Mouse (Mus musculus): Measurements from ENCODE around the gene Pamr1.

Pamr1 gene

DNA sequence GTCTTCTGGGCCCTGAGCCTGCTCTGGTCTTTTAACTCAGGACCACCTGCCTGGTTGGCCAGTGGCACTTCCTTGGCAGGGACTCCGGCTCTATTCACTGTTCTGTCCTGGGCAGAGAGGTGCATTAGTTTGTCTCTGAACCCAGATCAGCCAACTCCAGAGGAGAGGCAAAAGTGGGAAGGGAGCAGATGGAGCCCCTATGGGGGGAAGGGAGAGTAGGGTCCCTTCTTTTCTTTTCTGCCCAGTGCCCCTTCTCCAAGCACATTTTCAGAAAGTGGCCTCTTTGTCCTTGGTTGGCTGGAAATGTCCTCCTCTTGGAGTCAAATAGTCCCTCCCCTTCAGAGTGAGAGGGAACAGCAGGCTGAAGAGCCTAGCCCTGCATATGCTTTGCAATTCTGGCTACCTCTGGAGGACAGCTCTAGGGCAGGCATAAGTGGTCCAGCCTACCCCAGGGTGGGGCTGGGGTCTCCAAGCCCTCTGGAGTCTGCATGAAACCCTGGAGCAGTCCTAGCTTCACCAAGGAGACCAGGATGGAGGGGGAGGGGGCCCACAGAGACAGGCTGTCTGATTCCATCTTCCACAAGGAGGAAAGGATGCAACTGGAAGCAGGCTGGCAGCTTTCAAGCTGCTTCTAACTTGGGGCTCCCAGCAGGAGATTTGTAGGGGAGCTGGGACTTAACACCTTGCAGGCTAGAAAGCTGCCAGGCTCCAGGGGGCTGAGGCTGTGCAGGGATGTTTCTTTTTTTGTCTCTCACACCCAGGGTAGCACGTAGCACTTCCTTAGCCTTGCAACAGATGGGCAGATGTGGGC is 49.3 kb downstream of the Pamr1 start:
- DNase-seq (ENCODE audit: low spot score in 2 of 2): no peak

DNA sequence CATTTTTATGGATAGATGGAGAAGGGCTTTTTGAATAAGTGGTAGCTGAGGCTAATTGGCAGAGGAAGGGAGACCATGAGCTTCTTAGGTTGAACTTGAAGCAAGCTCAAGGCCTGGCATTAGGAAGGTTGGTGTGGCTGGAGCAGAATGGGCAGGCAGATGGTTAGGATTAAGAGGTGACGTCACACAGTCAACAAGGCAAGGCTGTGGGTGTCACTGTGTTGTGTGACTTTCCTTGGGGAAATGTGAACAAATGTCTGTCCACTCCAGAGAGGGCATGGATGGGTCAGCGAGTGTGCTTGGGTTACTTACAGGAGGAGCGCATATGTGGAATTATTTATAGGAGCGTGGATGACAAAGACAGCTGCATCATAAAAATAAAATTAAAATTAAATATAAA is 50.7 kb downstream of the Pamr1 start:
- no peak for DNase-seq (ENCODE audit: low spot score in 2 of 2)

DNA sequence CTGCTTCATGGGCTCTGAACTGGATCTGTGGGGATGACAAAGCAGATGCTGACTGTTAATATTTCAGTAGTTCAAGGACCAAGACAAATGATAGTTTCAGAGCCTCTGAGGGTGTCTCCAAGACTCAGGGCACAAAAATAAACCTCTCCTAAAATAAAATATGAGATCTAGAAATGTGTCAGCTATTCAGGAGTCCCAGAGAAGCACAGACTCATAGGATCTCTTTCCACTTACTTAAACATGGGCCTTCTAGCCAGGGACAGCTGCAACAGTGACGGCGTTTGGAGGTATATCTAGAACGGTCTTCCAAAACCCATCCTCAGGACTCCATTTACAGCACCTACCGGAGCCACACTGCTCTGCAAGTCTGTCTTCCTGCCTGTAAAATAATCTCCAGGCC is 60.7 kb downstream of the Pamr1 start:
- no peak for DNase-seq (ENCODE audit: low spot score in 2 of 2)

DNA sequence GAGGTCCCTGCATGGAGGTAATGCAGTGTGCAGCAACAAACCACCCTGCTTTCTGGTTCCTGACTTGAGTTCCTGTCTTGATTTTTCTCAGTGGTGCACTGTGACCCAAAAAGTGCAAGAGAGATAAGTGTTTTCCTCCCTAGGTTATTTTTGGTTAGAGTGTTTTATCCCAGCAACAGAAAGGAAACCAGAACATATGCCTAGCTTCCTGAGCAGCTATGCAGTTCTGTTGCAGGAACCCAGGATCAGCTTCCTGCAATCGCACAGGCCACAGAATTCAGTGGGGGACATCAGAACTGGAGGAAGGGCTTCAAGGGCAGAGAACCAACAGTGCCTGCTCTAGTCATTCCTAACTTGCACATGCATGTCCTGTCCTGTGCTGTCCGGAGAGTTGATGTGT is 66.8 kb downstream of the Pamr1 start:
- no peak for DNase-seq (ENCODE audit: low spot score in 2 of 2)

DNA sequence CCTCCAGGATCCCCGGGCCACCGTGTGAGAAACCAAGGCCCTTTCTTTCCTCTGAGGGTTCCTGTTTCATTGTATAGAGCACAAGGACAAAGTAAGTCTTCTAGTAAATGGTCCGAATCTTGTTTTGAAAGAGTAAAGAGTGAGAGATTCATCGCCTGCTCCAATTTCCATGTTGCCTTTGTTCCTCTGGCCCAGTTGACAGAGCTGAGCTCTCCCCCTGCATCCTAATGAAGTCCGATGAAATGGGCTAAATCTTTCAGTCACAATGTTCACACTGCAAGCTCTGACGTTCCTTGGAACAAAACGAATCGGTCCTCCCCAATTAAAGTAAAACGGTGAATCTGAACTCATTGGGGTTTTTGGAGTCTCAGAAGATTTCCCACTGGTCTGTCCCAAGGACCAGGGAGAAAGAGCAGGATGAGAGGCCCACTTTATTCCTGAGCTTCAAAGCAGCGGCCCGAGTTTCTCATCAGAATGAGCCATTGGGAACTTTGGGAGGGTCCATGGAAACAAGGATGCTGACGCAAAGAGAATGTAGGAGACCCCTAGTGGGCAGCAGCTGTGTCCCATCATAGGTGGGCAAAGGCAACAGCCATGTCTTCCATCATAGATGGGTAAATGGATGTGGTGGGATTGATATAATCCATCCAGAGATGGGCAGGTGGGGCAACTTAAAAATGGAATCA is 71.1 kb downstream of the Pamr1 start:
- no peak for DNase-seq (ENCODE audit: low spot score in 2 of 2)

DNA sequence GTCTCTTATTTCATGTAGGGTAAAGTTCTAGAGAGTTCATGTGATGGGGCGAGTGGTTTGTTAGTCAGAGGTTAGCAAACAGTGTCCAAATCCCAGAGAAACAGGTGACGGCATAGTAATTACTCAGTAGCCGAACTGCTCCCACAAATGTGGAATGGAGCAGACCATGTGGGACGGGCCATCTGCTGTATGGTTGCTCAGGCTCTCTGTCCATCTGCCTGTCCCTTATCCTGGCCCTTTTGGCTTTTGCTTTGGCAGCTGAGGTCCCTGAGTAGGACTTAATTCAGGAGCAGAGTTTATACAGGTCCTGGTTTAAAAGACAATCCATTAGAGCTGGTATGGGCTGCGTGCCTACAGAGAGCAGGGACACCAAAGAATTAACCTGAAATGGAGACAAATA is 72.4 kb downstream of the Pamr1 start:
- DNase-seq (ENCODE audit: low spot score in 2 of 2): no peak

DNA sequence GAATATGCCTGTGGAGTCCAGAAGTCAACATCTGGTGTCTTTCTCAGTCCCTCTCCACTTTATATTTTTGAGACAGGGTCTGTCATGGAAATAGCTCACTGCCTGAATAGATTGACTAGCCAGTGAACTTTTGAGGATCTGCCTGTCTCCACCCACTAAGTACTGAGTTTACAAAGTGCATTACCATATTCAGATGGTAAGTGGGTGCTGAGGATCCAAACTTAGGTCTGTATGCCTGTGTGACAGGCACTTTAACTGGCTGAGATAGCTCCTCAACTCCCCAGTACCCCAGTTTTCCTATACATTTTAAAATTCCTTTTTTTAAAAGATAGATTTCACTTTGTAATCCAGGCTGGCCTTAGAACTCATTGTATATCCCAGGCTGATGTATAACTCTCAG is 73.1 kb downstream of the Pamr1 start:
- DNase-seq (ENCODE audit: low spot score in 2 of 2): no peak

DNA sequence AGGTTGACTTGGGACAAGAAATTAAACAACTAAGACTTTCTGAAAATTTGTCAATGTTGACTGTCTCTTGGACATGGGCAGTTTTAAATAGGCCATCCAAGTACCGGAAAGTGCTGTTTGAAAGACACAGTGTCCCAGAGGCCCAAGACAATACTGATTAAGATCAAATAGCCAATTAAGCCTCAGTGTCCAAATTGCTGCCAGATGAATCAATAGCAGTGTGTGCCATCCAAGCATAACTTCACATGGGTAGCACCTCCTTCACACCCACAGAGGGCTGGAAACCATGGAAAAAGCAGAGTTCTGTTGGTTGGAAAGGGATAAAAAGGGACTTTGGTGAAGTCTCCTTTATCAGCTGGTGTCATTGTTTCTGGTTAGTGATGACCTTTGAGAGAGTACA is 74.7 kb downstream of the Pamr1 start:
- no peak for DNase-seq (ENCODE audit: low spot score in 2 of 2)

DNA sequence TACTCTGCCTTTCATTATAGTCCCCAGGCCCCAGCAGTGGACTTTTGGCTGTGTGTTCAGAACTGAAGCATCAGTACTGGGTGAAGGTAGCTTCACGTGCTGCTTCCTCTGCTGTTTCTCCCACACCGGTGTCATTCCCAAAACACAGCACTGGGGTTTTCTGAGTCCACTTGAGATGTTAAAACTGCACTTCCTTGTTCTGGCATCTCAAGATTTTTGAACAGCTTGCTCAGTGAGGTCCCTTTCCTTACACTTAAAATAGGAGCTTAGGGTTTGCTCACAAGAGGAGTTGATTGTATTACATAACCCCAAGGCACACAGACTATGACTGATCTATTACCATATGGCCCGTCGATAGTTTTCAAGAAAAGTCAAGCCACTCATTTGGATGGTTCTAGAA is 82.5 kb downstream of the Pamr1 start:
- DNase-seq (ENCODE audit: low spot score in 2 of 2): no peak

DNA sequence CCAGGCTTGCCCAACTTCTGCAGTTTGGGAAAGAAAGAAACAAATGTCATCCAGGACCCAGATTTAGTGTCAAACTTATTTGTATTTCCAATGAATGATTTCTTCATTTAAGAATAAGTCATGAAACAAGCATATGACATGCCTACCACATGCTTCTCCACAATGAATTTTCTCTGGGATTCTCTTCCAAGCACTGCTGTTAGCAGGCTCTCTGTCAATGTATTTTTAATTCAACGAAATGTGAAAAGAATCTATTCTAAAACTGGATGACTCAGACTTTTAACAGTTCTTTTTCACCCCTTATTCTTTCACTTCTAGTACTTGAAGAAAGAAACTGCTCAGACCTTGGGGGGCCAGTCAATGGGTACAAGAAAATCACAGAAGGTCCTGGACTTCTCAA is 84.2 kb downstream of the Pamr1 start:
- DNase-seq (ENCODE audit: low spot score in 2 of 2): no peak

DNA sequence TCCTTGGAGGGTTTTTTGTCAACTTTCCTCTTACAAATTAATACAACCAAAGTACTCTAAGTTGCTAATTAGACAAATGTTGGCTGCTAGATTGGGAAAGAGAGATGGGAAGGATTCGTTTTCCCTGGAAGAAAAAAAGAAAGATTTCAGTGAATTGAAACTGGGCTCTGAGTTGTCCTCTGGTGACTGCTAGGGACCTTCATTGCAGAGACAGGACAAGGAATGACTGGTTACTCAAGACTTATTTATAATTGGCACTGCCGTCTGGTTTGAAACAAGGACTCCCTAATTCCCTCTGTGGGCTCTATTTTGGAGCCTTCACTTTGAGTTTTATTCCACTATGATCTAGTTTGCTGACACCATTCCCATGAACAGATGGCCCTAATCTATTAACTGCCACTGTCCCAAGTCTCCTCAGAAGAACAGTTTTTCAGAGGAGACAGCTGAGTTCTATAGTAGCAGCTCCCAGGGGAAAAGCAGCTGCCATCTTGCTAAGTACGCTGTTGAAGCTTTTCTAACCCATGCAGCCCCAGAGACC is 85.8 kb downstream of the Pamr1 start:
- DNase-seq (ENCODE audit: low spot score in 2 of 2): no peak

DNA sequence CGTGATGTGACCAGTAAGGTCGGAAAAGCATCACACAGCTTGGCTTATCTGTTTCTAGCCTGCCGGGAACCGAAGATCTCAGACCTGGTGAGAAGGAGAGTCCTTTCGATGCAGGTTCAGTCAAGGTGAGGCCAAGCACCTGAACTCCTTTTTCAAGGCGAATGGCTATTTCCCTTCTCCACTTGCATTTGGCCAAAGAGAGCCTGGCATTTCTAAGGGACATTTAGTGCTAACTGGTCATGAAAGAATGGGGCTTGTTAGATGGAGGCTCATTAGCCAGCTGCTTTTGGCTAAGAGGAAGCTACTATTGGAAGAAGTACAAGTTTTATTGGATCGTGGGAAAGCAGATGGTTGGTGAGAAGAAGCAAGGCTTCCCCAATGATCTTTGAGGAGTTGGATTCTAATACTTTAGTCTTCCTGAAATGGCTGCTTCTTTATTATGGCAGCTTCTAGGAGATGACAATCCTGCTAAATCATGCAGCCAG is 86.3 kb downstream of the Pamr1 start:
- no peak for DNase-seq (ENCODE audit: low spot score in 2 of 2)

DNA sequence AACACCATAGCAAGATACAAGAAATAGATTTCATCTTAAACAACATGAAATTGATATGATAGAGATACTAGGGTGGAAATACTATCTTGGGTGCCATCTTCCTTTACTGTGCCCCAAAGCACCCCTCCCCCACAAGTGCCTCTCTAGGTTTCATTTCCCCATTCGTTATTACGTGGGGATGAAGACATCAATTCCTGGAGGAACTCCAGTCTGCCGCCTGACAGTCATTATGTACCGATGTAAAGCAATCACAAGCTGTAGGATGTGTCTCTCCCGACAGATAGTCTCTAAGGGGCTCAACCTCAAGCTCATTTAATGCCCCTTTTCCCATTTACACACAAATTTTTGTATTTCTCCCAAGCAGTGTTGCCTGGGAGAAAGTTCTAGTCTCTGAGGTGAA is 88.3 kb downstream of the Pamr1 start:
- DNase-seq (ENCODE audit: low spot score in 2 of 2): no peak

DNA sequence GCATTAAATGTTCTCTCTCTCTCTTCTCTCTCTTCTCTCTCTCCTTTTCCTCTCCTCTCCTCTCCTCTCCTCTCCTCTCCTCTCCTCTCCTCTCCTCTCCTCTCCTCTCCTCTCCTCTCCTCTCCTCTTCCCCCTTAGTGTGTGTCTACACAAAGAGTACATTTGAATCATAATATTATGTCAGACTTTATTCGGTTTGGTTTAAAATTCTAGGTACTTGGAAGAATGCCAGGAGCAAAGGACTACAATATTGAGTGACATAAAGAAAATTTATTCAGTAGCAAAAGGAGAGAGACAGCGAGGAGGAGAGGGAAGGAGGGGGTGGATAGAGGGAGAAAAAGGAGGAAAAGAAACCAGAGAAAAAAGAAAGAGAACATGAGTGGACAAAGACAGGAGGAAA is 88.9 kb downstream of the Pamr1 start:
- no peak for DNase-seq (ENCODE audit: low spot score in 2 of 2)

DNA sequence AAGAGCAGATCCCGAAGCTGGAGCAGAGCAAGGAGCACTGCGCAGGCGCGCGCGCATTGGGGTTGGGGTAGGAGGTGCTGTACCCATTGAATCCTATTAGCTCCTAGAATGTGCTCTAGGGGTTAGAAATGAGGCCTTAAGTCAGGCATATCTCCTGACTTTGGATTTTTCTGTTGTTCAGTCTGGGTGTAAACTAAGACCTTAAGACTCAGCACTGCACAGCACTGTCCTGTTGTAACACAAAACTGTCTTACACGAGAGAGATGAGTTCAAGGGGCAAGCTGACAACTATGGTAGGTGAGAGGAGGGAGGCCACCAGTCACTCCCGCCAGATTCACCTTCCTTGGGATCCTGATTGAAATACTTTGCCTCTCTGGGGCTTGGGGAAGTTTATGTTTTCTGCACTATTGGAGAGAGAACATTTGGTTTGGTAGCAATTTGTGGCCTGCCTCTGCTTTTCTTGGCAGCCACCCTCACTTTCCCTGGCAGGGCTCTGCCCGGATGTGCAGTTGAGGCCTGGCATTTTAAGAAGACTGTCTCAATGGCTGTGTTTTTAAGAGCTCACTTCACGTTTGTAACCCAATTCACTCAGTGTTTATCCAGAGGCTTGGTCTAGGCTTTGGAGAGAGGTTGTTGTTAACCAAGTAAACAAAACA is 99.2 kb downstream of the Pamr1 start:
- no peak for DNase-seq (ENCODE audit: low spot score in 2 of 2)

DNA sequence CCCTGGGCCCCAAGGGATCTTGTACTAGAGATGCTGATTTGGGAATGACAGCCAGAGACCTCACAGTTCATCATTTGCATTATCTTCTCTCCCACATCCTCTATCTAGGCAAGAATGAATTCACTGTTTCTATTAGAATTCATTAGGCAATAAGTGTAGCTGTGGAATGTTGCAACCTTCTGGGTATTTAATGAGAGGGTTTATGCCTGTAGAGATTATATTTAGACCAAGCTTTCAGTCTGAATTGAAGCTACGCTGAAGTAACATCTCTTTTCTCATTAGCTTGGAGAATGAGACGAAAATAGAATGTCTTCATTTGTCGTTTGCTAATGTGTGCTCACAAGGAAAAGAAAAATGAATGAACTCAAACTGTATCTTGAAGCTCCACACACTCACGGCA is 100.5 kb downstream of the Pamr1 start:
- DNase-seq (ENCODE audit: low spot score in 2 of 2): no peak

DNA sequence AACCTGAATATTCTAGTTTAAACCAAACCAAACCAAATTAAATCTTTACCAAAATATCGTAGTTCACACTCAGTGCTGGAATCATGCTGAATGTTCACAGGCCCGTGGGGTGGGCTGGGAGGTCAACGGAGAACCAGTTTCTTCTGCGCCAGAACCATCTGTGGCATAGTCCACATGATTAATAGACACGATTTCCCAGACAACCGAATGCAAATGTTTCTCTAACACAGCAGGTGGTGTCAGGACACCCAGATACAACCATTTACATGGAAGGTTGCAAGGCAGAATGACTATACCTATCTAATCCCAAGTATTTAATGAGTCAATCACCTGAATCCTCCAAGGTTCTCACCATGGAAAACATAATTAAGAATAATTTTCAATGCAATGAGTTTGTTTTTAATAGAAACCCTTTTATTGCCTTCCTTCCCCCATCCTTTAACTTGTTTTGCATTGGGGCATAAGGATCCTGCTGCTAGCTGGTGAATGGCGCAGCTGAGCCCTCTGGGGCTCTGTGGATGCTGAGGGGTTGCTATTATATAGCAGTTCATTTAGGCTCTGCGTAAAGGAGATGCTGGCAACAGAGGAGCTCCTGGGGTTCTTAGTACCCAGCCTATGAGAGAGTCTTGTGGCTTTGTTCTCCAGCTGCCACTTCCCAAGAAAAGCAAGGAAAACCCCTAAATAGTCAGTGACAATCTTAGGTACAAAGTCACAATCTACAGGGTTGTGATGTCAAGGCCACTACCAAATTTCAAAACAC is 106.3 kb downstream of the Pamr1 start:
- DNase-seq (ENCODE audit: low spot score in 2 of 2): no peak

DNA sequence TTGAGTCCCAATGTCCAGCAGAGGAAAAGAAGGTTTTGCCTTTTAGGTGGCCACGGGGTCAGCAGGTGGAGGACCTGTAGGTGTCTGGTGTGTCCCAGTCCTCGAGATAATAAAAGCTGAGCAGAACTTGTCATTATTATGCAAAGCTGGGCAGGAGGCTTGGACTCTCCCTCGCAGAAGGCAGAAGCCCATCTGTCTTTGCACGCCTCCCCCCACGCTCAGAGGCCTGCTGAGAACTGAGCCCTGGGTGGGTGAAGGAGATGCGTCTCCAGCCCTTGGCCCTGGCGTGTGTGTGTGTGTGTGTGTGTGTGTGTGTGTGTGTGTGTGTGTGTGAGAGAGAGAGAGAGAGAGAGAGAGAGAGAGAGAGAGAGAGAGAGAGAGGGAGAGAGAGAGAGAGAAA is 107.9 kb downstream of the Pamr1 start:
- no peak for DNase-seq (ENCODE audit: low spot score in 2 of 2)

DNA sequence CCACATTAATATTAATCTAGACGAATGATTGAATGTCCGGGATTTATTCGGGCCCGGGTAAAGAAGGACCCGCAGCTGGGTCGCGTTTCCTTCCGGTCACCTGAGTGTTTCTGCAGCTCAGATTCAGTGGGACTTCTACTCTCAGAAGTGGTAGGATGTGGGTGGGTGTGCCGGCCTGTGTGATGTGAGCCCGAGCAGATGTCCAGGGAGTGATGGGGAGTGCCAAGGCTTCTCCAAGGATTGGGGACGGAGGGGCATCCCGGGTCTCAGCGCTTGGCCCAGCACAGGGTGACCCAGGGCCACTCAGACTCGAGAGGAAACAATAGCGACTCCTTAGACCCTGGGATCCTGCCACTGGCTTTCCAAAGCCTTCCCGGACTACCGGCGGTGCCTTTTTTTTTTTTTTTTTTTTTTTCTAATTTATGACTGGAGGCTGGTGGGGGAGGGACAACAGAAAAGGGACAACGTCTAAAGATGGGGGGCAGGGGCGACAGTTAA is 108.4 kb downstream of the Pamr1 start, which contains the start of gene Slc1a2:
TSS of gene Slc1a2 (plus strand) at position 497 of the 498 bp plus-strand sequence.
- DNase-seq (ENCODE audit: low spot score in 2 of 2): no peak

DNA sequence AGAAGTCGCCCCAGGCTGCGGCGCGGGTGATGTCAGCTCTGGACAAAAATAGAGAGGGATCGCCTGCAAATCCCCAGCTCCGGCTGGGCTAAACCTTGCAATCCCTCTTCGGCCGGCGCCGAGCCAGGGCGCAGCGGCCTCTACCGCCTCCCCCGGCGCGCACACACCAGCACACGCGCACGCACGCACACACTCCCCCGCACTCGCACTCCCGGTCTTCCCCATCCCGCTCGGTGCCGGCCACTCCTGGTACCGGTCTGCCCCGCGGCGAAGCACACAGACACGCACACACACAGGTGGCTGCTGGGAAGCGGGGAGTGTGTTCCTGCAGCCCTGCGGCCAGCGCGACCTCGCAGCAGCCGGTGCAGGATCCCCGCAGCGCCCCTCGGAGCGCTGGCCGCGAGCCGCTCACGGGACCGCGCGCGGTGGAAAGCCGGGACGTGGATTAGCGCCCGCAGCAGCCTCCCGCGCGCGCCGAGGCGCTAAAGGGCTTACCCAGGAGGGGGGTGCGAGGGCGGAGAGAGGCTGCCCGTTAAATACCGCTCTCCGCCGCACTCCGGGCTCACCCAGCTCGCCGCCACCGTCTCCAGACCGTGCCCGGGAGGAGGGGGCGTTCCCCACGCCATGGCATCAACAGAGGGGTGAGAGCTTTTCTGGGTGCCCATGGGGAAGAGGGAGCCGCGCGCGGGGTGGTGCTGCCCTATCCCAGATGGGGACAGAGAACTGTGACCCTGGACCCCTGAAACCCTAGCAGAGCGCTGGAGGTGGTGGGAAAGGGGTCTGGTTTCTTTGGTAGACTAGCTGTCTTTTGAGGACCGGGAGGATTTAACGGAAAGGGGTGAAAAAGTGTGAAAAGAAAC is 109.1 kb downstream of the Pamr1 start:
- peak; percentile 26 to 62 for DNase-seq (ENCODE audit: low spot score in 2 of 2)

DNA sequence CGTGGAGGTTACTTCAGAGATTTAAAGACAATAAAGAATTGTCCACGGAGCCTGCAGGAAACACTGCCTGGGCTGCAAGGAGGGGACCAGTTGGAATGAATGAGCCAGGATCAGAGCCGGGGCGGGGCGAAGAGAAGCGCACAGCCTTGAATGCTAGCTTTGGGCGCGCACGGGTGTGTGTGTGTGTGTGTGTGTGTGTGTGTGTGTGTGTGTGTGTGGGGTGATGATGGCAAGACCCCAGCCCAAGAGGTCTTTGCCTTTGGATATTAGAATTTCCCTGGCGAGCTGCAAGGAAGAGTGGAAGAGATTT is 109.7 kb downstream of the Pamr1 start:
- DNase-seq (ENCODE audit: low spot score in 2 of 2): no peak
